Mouse (Mus musculus) thymus, postnatal 14 days (tissue): ENCODE data around the gene Kmt5a.
"Not testable (repeated sequence)": the region's sequence is repeated elsewhere in the genome, so short reads cannot be mapped to it uniquely, and the experiment has no call there.

Experiments used
- DNase-seq: peaks from one replicate; pipeline ENCODE4 v3.0.0; 2021

Gene Kmt5a

GRCm38 (mm10) chr5:124446301-124446881, 6.7 kb downstream of the Kmt5a start:
- DNase-seq: peak; percentile 26

GRCm38 (mm10) chr5:124449494-124449893, 9.8 kb downstream of the Kmt5a start:
- DNase-seq: no peak

GRCm38 (mm10) chr5:124450051-124450450, 10.3 kb downstream of the Kmt5a start:
- no peak for DNase-seq

GRCm38 (mm10) chr5:124450641-124451340, 11.1 kb downstream of the Kmt5a start:
- no peak for DNase-seq

GRCm38 (mm10) chr5:124452494-124453228, 12.9 kb downstream of the Kmt5a start:
- DNase-seq: no peak

- DNase-seq: no peak
Observed at GRCm38 (mm10) chr5:124453339-124454081, 13.8 kb downstream of the Kmt5a start.

- DNase-seq: no peak
Observed at GRCm38 (mm10) chr5:124454082-124454419, 14.3 kb downstream of the Kmt5a start.

- no peak for DNase-seq
Observed at GRCm38 (mm10) chr5:124456762-124457161, 17.0 kb downstream of the Kmt5a start.

- DNase-seq: not testable (repeated sequence)
Observed at GRCm38 (mm10) chr5:124460922-124461321, 21.2 kb downstream of the Kmt5a start.

- DNase-seq: no peak
Observed at GRCm38 (mm10) chr5:124462297-124463025, 22.7 kb downstream of the Kmt5a start.

- no peak for DNase-seq
Observed at GRCm38 (mm10) chr5:124463462-124463861, 23.7 kb downstream of the Kmt5a start.

GRCm38 (mm10) chr5:124464905-124465304, 25.2 kb downstream of the Kmt5a start:
- DNase-seq: no peak

GRCm38 (mm10) chr5:124467766-124468165, 28.0 kb downstream of the Kmt5a start:
- no peak for DNase-seq

- no peak for DNase-seq
Observed at GRCm38 (mm10) chr5:124468365-124468764, 28.6 kb downstream of the Kmt5a start.

- peak; percentile 74 for DNase-seq
Observed at GRCm38 (mm10) chr5:124469486-124469885, 29.8 kb downstream of the Kmt5a start.

- no peak for DNase-seq
Observed at GRCm38 (mm10) chr5:124470591-124471171, 31.0 kb downstream of the Kmt5a start.

GRCm38 (mm10) chr5:124478873-124479204, 39.1 kb downstream of the Kmt5a start:
- no peak for DNase-seq

- DNase-seq: no peak
Observed at GRCm38 (mm10) chr5:124480119-124480518, 40.4 kb downstream of the Kmt5a start.

GRCm38 (mm10) chr5:124481714-124482113, 42.0 kb downstream of the Kmt5a start:
- DNase-seq: no peak

GRCm38 (mm10) chr5:124482436-124482965, 42.8 kb downstream of the Kmt5a start:
- no peak for DNase-seq

GRCm38 (mm10) chr5:124482966-124483654, 43.4 kb downstream of the Kmt5a start, which contains the start of gene Snrnp35:
TSS of gene Snrnp35 (plus strand) at chr5:124483134.
- DNase-seq: peak; percentile 89
